Mouse (Mus musculus) heart, postnatal 0 days (tissue): ENCODE measurements around the gene Eef2. TPM values are rescaled to one million over a fixed set of nuclear protein-coding genes. Genes with fewer than 3 reads are reported as not detected.
"Not testable (repeated sequence)": the region's sequence is repeated elsewhere in the genome, so short reads cannot be mapped to it uniquely, and the experiment has no call there.

Source experiments
- ATAC-seq: fragments of 200-750 bp; cut with Nextera tagmentation; 2 replicates; pipeline ENCODE4 v1.8.0; 2017; ENCODE audit warnings: low read depth, moderate number of reproducible peaks, moderate library complexity; ENCODE audit not compliant: insufficient read depth
- DNase-seq: peaks from one replicate; pipeline ENCODE4 v3.0.0-alpha.2; 2016; ENCODE audit warnings: low spot score
- H3K27ac ChIP-seq: fragments of 300-500 bp; sonication (generic); 2 replicates; pipeline ENCODE4 v1.5.1; 2014; ENCODE audit warnings: low read depth, mild to moderate bottlenecking
- H3K27me3 ChIP-seq: fragments of 300-500 bp; sonication (generic); 2 replicates; pipeline ENCODE4 v1.6.1; 2014; ENCODE audit warnings: low read length, mixed read lengths; ENCODE audit not compliant: control insufficient read depth, insufficient read depth
- H3K36me3 ChIP-seq: fragments of 300-500 bp; sonication (generic); replicated peaks from 2 replicates; pipeline ENCODE4 v1.6.1; 2014; ENCODE audit warnings: low read length, mixed read lengths; ENCODE audit not compliant: control insufficient read depth, insufficient read depth
- H3K4me1 ChIP-seq: fragments of 300-500 bp; sonication (generic); 2 replicates; pipeline ENCODE4 v1.6.1; 2014; ENCODE audit warnings: antibody characterized with exemption; ENCODE audit not compliant: control insufficient read depth, insufficient read depth
- H3K4me2 ChIP-seq: fragments of 300-500 bp; sonication (generic); 2 replicates; pipeline ENCODE4 v1.6.1; 2014; ENCODE audit warnings: low read depth, mild to moderate bottlenecking, low read length, moderate library complexity
- H3K4me3 ChIP-seq: fragments of 300-500 bp; sonication (generic); 2 replicates; pipeline ENCODE4 v1.5.1; 2014; ENCODE audit warnings: low read depth, low read length
- H3K9ac ChIP-seq: fragments of 300-500 bp; sonication (generic); replicated peaks from 2 replicates; pipeline ENCODE4 v1.6.1; 2014; ENCODE audit warnings: low read depth, low read length, mixed read lengths
- H3K9me3 ChIP-seq: fragments of 300-500 bp; sonication (generic); replicated peaks from 2 replicates; pipeline ENCODE4 v1.6.1; 2016; ENCODE audit warnings: low read length; ENCODE audit not compliant: control insufficient read depth
- CTCF ChIP-seq: IDR thresholded peaks from 2 replicates; pipeline ENCODE4 v1.5.1; 2016; ENCODE audit warnings: antibody characterized with exemption, control low read depth, low read depth
- EP300 ChIP-seq: IDR thresholded peaks from 2 replicates; pipeline ENCODE4 v1.6.1; 2016; ENCODE audit warnings: antibody characterized with exemption, low read depth
- WGBS: fragments of 180-500 bp; shearing (Covaris S2); extraction: QIAGEN DNeasy Blood & Tissue Kit; methylation state at CpG from one replicate; pipeline ENCODE4 v1.1.7; 2014; 5-methylcytosine and 5-hydroxymethylcytosine counted together
- polyA plus RNA-seq: library from polyadenylated mRNA; unstranded; fragments of >200 nt; fragmentation: Nextera tagmentation; extraction: Ambion mirVana; gene quantifications from 2 replicates; pipeline ENCODE4 v1.2.1, GENCODE M21; 2015
- total RNA-seq: library from RNA; depleted of rRNA; stranded (reverse); fragments of >200 nt; gene quantifications from 2 replicates; pipeline ENCODE4 v1.2.3, GENCODE M21; 2014; ENCODE audit warnings: low replicate concordance

Gene Eef2
- total and polyA plus RNA-seq, 2 experiments from 2014 or later, result 370 to 1,828 TPM

- Histone ChIP-seq H3K36me3 (peaks cover 52% of the 10 kb centered on the region), H3K27me3 (no peaks in the 10 kb centered on the region), H3K4me3 (no peak overlapping the region), H3K9ac (no peak overlapping the region), H3K27ac (0 out of 2 replicates have a peak overlapping the region, but pooled peaks have one; percentile 19), H3K4me1 (peaks cover 22% of the 10 kb centered on the region), H3K4me2 (no peak overlapping the region), H3K9me3 (no peaks in the 10 kb centered on the region)
- 86% methylated on average over 11 of the region's 11 CpGs for WGBS
- TF ChIP-seq EP300 (no peak), CTCF (no peak)
- no peak for ATAC-seq
- no peak for DNase-seq
Measured at GRCm38 (mm10) chr10:81178927-81179326, 2.5 kb downstream of the Eef2 start.

- Histone ChIP-seq H3K36me3 (peaks cover 52% of the 10 kb centered on the region), H3K27me3 (no peaks in the 10 kb centered on the region), H3K9ac (no peak overlapping the region), H3K9me3 (no peaks in the 10 kb centered on the region), H3K4me1 (peaks cover 20% of the 10 kb centered on the region), H3K4me2 (no peak overlapping the region), H3K27ac (no peak overlapping the region), H3K4me3 (no peak overlapping the region)
- TF ChIP-seq EP300 (no peak), CTCF (no peak)
- DNase-seq (peak; percentile 5), ATAC-seq (no peak)
- WGBS, result 83% methylated on average over 32 of the region's 32 CpGs
Measured at GRCm38 (mm10) chr10:81179451-81180342, 3.3 kb downstream of the Eef2 start.

GRCm38 (mm10) chr10:81180946-81181345 is 4.5 kb downstream of the Eef2 start:
- no peak overlapping the region for H3K4me2 ChIP-seq
- TF ChIP-seq EP300 (no peak), CTCF (no peak)
- no peak overlapping the region for H3K9ac ChIP-seq
- H3K4me1 ChIP-seq, result peaks cover 23% of the 10 kb centered on the region
- H3K9me3 ChIP-seq, result no peaks in the 10 kb centered on the region
- H3K36me3 ChIP-seq, result peaks cover 52% of the 10 kb centered on the region
- H3K4me3 ChIP-seq, result no peak overlapping the region
- no peak for ATAC-seq
- no peak overlapping the region for H3K27ac ChIP-seq
- no peak for DNase-seq
- H3K27me3 ChIP-seq, result no peaks in the 10 kb centered on the region
- WGBS, result 88% methylated on average over 13 of the region's 13 CpGs

GRCm38 (mm10) chr10:81181860-81182259 is 5.4 kb downstream of the Eef2 start:
- H3K9ac ChIP-seq, H3K9me3 ChIP-seq, H3K27me3 ChIP-seq, ATAC-seq, H3K4me2 ChIP-seq, DNase-seq, H3K4me3 ChIP-seq: not testable (repeated sequence)
- H3K4me1 ChIP-seq, result peaks cover 23% of the 10 kb centered on the region
- peak overlapping the region; percentile 66 for H3K27ac ChIP-seq
- WGBS, result 66% methylated on average over 12 of the region's 12 CpGs
- H3K36me3 ChIP-seq, result peaks cover 56% of the 10 kb centered on the region

GRCm38 (mm10) chr10:81182336-81183333 is 6.2 kb downstream of the Eef2 start, which contains the start of gene Dapk3:
Dapk3 (plus strand) TSS chr10:81183005.
- peak within 1 kb of the TSS; percentile 58 for H3K4me2 ChIP-seq
- DNase-seq, result peak; percentile 100
- no peaks in the 10 kb centered on the region for H3K27me3 ChIP-seq
- H3K36me3 ChIP-seq, result peaks cover 60% of the 10 kb centered on the region
- H3K9ac ChIP-seq, result peak within 1 kb of the TSS; percentile 63
- H3K4me1 ChIP-seq, result peaks cover 21% of the 10 kb centered on the region
- peak within 1 kb of the TSS; percentile 90 for H3K27ac ChIP-seq
- 5% methylated on average over 53 of the region's 53 CpGs for WGBS
- no peaks in the 10 kb centered on the region for H3K9me3 ChIP-seq
- TF ChIP-seq CTCF (no peak), EP300 (peak; percentile 90)
- peak; percentile 92 for ATAC-seq
- H3K4me3 ChIP-seq, result peak within 1 kb of the TSS; percentile 62
